Mouse (Mus musculus): ENCODE data around the gene Cyb5d1.
A peak's percentile ranks its signal among the peaks of the same experiment; 100 is the strongest.

Gene Cyb5d1

GRCm38 (mm10) chr11:69395235-69395633 is at the start of gene Cyb5d1, which contains the start of gene Naa38:
Gene Cyb5d1, minus strand, starts transcription at chr11:69395631.
Gene Naa38, plus strand, starts transcription at chr11:69395487.
- DNase-seq (ENCODE audit: low spot score): peak; percentile 90

GRCm38 (mm10) chr11:69443328-69443727 is 47.9 kb upstream of the Cyb5d1 start:
- no peak for DNase-seq (ENCODE audit: low spot score)

- DNase-seq (ENCODE audit: low spot score): no peak
Observed at GRCm38 (mm10) chr11:69437291-69437690, 41.9 kb upstream of the Cyb5d1 start.

GRCm38 (mm10) chr11:69433189-69433588 is 37.8 kb upstream of the Cyb5d1 start:
- no peak for DNase-seq (ENCODE audit: low spot score)

- no peak for DNase-seq (ENCODE audit: low spot score)
Observed at GRCm38 (mm10) chr11:69432640-69432982, 37.2 kb upstream of the Cyb5d1 start.

GRCm38 (mm10) chr11:69431829-69432639 is 36.6 kb upstream of the Cyb5d1 start:
- no peak for DNase-seq (ENCODE audit: low spot score)

- no peak for DNase-seq (ENCODE audit: low spot score)
Observed at GRCm38 (mm10) chr11:69430631-69431030, 35.2 kb upstream of the Cyb5d1 start.

GRCm38 (mm10) chr11:69429313-69429712 is 33.9 kb upstream of the Cyb5d1 start:
- DNase-seq (ENCODE audit: low spot score): no peak

GRCm38 (mm10) chr11:69428751-69429150 is 33.3 kb upstream of the Cyb5d1 start:
- DNase-seq (ENCODE audit: low spot score): no peak

- no peak for DNase-seq (ENCODE audit: low spot score)
Observed at GRCm38 (mm10) chr11:69426246-69426645, 30.8 kb upstream of the Cyb5d1 start.

- no peak for DNase-seq (ENCODE audit: low spot score)
Observed at GRCm38 (mm10) chr11:69423885-69424284, 28.5 kb upstream of the Cyb5d1 start.

- DNase-seq (ENCODE audit: low spot score): no peak
Observed at GRCm38 (mm10) chr11:69422842-69423241, 27.4 kb upstream of the Cyb5d1 start.

GRCm38 (mm10) chr11:69421131-69421977 is 25.9 kb upstream of the Cyb5d1 start:
- DNase-seq (ENCODE audit: low spot score): no peak

- DNase-seq (ENCODE audit: low spot score): no peak
Observed at GRCm38 (mm10) chr11:69420554-69421000, 25.1 kb upstream of the Cyb5d1 start.

- no peak for DNase-seq (ENCODE audit: low spot score)
Observed at GRCm38 (mm10) chr11:69419813-69420553, 24.6 kb upstream of the Cyb5d1 start.

GRCm38 (mm10) chr11:69419443-69419812 is 24.0 kb upstream of the Cyb5d1 start:
- DNase-seq (ENCODE audit: low spot score): no peak

GRCm38 (mm10) chr11:69418481-69419442 is 23.3 kb upstream of the Cyb5d1 start:
- peak; percentile 88 for DNase-seq (ENCODE audit: low spot score)

- peak; percentile 89 for DNase-seq (ENCODE audit: low spot score)
Observed at GRCm38 (mm10) chr11:69417449-69418384, 22.3 kb upstream of the Cyb5d1 start.

- no peak for DNase-seq (ENCODE audit: low spot score)
Observed at GRCm38 (mm10) chr11:69416921-69417448, 21.6 kb upstream of the Cyb5d1 start.

- DNase-seq (ENCODE audit: low spot score): no peak
Observed at GRCm38 (mm10) chr11:69416509-69416908, 21.1 kb upstream of the Cyb5d1 start.
